Mouse (Mus musculus) ES-Bruce4 (cell line): ENCODE measurements around the gene Gm5798. TPM values are rescaled to one million over a fixed set of nuclear protein-coding genes. Genes with fewer than 3 reads are reported as not detected.
"Not testable (repeated sequence)": the region's sequence is repeated elsewhere in the genome, so short reads cannot be mapped to it uniquely, and the experiment has no call there.

Experiments
- H3K27ac ChIP-seq: 2 replicates; pipeline ENCODE4 v1.5.1; 2012; ENCODE audit warnings: low read length, inconsistent platforms; ENCODE audit not compliant: insufficient read depth
- H3K27me3 ChIP-seq: 2 replicates; pipeline ENCODE4 v1.6.1; 2012; ENCODE audit warnings: mild to moderate bottlenecking, low read length, inconsistent platforms; ENCODE audit not compliant: control insufficient read depth, poor library complexity, insufficient read depth, severe bottlenecking
- H3K36me3 ChIP-seq: 2 replicates; pipeline ENCODE4 v1.6.1; 2012; ENCODE audit warnings: inconsistent platforms, mild to moderate bottlenecking, low read length, moderate library complexity; ENCODE audit not compliant: control insufficient read depth, poor library complexity, insufficient read depth, severe bottlenecking
- H3K4me1 ChIP-seq: one replicate; pipeline ENCODE4 v1.8.1; 2011; ENCODE audit warnings: low read length; ENCODE audit not compliant: control insufficient read depth, insufficient read depth
- H3K4me3 ChIP-seq: 2 replicates; pipeline ENCODE4 v1.5.1; 2011; ENCODE audit warnings: low read depth, mild to moderate bottlenecking, low read length
- H3K9ac ChIP-seq: 2 replicates; pipeline ENCODE4 v1.6.1; 2012; ENCODE audit warnings: low read depth, mild to moderate bottlenecking, inconsistent platforms; ENCODE audit not compliant: poor library complexity, severe bottlenecking
- H3K9me3 ChIP-seq: replicated peaks from 2 replicates; pipeline ENCODE4 v1.6.1; 2012; ENCODE audit warnings: mild to moderate bottlenecking, low read length, inconsistent platforms; ENCODE audit not compliant: control insufficient read depth, poor library complexity, insufficient read depth, severe bottlenecking
- polyA plus RNA-seq: library from polyadenylated mRNA; stranded (reverse); fragments of >200 nt; gene quantifications from 2 replicates; pipeline ENCODE4 v1.2.4, GENCODE M21; 2011; ENCODE audit warnings: low read depth; ENCODE audit not compliant: missing spikeins, insufficient read depth, insufficient read length

Gene Gm5798
- polyA plus RNA-seq, result not detected in 2 replicates

DNA sequence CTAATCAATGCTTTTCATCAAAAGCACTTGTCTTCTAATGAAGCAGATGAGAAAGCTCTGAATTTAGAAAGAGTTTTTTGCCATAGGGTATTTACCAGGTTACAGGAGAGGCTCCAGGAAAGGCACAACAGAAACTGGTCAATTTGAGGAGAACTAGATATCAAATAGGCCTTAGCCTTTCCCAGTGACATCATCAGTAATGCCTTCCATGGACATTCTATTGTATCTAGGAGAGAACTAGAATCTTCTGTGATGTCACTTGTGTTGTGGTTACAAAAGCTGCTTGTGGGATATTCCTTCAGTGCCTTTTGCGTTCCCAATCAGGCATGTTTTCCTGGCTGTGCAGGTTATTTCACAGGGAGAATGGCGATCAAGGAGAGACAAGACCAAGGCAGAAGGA is at the start of gene Gm5798:
Gene Gm5798, plus strand, starts transcription at position 301 of the 400 bp plus-strand sequence.
- not testable (repeated sequence) for H3K9me3 ChIP-seq, H3K27me3 ChIP-seq, H3K36me3 ChIP-seq, H3K4me1 ChIP-seq, H3K27ac ChIP-seq, H3K4me3 ChIP-seq, H3K9ac ChIP-seq

DNA sequence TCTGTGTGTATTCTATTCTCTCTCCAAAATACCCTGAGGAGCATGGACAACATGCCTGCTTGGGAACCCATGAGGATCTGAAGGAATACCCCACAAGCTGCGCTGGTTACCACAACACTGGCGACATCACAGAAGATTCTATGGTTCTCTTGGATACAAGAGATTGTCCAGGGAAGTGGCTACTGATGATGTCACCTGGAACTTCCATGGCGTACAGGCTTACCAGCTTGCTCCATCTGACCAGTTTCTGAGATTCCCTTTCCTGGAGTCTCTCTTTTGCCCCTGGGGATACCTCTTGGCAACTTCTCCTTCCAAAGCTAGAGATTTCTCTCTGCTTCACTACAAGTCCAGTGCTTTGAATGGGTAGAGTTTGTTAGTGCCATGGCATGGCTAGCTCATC is 37.9 kb downstream of the Gm5798 start, which contains the start of gene Gm7945:
Gene Gm7945, minus strand, starts transcription at position 101 of the 400 bp plus-strand sequence.
- H3K27me3 ChIP-seq, H3K4me3 ChIP-seq, H3K36me3 ChIP-seq, H3K9ac ChIP-seq, H3K4me1 ChIP-seq, H3K9me3 ChIP-seq, H3K27ac ChIP-seq: not testable (repeated sequence)

Other genes with a start within 250 kb of the Gm5798 start
- gene Mat1a, start 243.6 kb upstream of the Gm5798 start, polyA plus RNA-seq, result 0.52 and 1.2 TPM in 2 replicates
- gene Sftpa1, start 216.8 kb upstream of the Gm5798 start, polyA plus RNA-seq, result not detected in 2 replicates
- gene Mbl1, start 197.2 kb upstream of the Gm5798 start, polyA plus RNA-seq, result not detected in 2 replicates
- not detected in 2 replicates for gene Sftpd, start 163.5 kb upstream of the Gm5798 start, polyA plus RNA-seq
- not detected in 2 replicates for gene Gm2832, start 69.8 kb upstream of the Gm5798 start, polyA plus RNA-seq
- not detected in 2 replicates for gene Gm7945, start 37.8 kb downstream of the Gm5798 start, polyA plus RNA-seq
- gene Gm6482, start 59.7 kb downstream of the Gm5798 start, polyA plus RNA-seq, result not detected in 2 replicates
- gene Gm7954, start 104.9 kb downstream of the Gm5798 start, polyA plus RNA-seq, result not detected in 2 replicates
- gene Gm3486, start 140.9 kb downstream of the Gm5798 start, polyA plus RNA-seq, result not detected in 2 replicates
- not detected in 2 replicates for gene Gm7970, start 207.0 kb downstream of the Gm5798 start, polyA plus RNA-seq
- gene 1700049E17Rik2, start 224.6 kb downstream of the Gm5798 start, polyA plus RNA-seq, result not detected in 2 replicates